Mouse (Mus musculus) embryonic facial prominence, embryonic 12.5 days (tissue): Measurements from ENCODE around the gene Krt42. TPM values are rescaled to one million over a fixed set of nuclear protein-coding genes. Genes with fewer than 3 reads are reported as not detected.

ENCODE experiments used
- ATAC-seq: fragments of 200-750 bp; cut with Nextera tagmentation; 2 replicates; pipeline ENCODE4 v1.8.0; 2017; ENCODE audit not compliant: insufficient number of reproducible peaks, insufficient read depth, low FRiP score, low TSS enrichment
- H3K27ac ChIP-seq: fragments of 300-500 bp; sonication (generic); 2 replicates; pipeline ENCODE4 v1.5.1; 2016; ENCODE audit warnings: mild to moderate bottlenecking
- H3K27me3 ChIP-seq: fragments of 300-500 bp; sonication (generic); 2 replicates; pipeline ENCODE4 v1.6.1; 2016; ENCODE audit warnings: mild to moderate bottlenecking, moderate library complexity
- H3K36me3 ChIP-seq: fragments of 300-500 bp; sonication (generic); 2 replicates; pipeline ENCODE4 v1.6.1; 2016; ENCODE audit warnings: mild to moderate bottlenecking
- H3K4me1 ChIP-seq: fragments of 300-500 bp; sonication (generic); 2 replicates; pipeline ENCODE4 v1.6.1; 2016
- H3K4me2 ChIP-seq: fragments of 300-500 bp; sonication (generic); replicated peaks from 2 replicates; pipeline ENCODE4 v1.6.1; 2016; ENCODE audit warnings: mild to moderate bottlenecking, moderate library complexity
- H3K4me3 ChIP-seq: fragments of 300-500 bp; sonication (generic); 2 replicates; pipeline ENCODE4 v1.5.1; 2016; ENCODE audit warnings: mild to moderate bottlenecking
- H3K9ac ChIP-seq: fragments of 300-500 bp; sonication (generic); 2 replicates; pipeline ENCODE4 v1.6.1; 2016; ENCODE audit warnings: mild to moderate bottlenecking, moderate library complexity
- H3K9me3 ChIP-seq: fragments of 300-500 bp; sonication (generic); 2 replicates; pipeline ENCODE4 v1.6.1; 2016; ENCODE audit warnings: mild to moderate bottlenecking, moderate library complexity
- WGBS: fragments of 180-500 bp; shearing (Covaris S2); methylation state at CpG from one replicate; pipeline ENCODE4 v1.1.7; 2016; 5-methylcytosine and 5-hydroxymethylcytosine counted together
- polyA plus RNA-seq: library from polyadenylated mRNA; unstranded; fragments of >200 nt; fragmentation: Nextera tagmentation; extraction: Ambion mirVana; gene quantifications from 2 replicates; pipeline ENCODE4 v1.2.1, GENCODE M21; 2016

Krt42 gene
- polyA plus RNA-seq, 1 experiment from 2014 or later: not detected

- Histone ChIP-seq H3K4me3 (no peak overlapping the region), H3K9ac (no peak overlapping the region), H3K9me3 (no peaks in the 10 kb centered on the region), H3K27me3 (no peaks in the 10 kb centered on the region), H3K36me3 (no peaks in the 10 kb centered on the region), H3K4me1 (no peaks in the 10 kb centered on the region; the same call in 1 of the 2 replicates), H3K27ac (no peak overlapping the region), H3K4me2 (no peak overlapping the region)
- no peak for ATAC-seq
- 70% methylated on average over 15 of the region's 15 CpGs for WGBS
Observed at GRCm38 (mm10) chr11:100277726-100278480, 8.2 kb upstream of the Krt42 start.

DNA sequence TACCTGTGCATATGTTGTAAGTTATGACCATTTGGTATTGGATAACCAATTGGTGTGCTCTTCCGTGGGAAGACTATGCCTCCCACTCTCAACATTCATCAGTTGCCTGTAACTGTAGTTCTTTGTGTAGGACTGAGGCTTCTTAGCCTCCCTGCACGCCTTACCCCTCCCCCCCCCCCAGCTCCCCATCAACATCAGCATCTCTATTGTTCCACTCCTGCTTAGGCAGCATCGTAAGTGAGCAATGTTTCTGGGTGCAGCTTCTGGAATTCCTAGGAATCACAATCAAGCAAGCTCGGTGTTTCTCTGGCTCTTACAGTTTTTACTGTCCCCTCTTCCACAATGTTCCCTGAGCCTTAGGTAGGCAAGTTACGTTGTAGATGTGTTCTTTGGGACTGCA lies 5.8 kb upstream of the Krt42 start:
- no peak overlapping the region for H3K4me3 ChIP-seq
- 38% methylated on average over 5 of the region's 5 CpGs for WGBS

GRCm38 (mm10) chr11:100274719-100275118 lies 5.0 kb upstream of the Krt42 start:
- Histone ChIP-seq H3K36me3 (no peaks in the 10 kb centered on the region), H3K4me3 (no peak overlapping the region), H3K9ac (no peak overlapping the region), H3K9me3 (no peaks in the 10 kb centered on the region), H3K4me2 (no peak overlapping the region), H3K4me1 (no peaks in the 10 kb centered on the region; the same call in 1 of the 2 replicates), H3K27me3 (no peaks in the 10 kb centered on the region), H3K27ac (no peak overlapping the region)
- no peak for ATAC-seq
- WGBS: 64% methylated on average over 7 of the region's 7 CpGs

More for the DNA sequence above, 5.8 kb upstream of the Krt42 start:
- H3K9me3 ChIP-seq: no peaks in the 10 kb centered on the region
- H3K4me1 ChIP-seq: no peaks in the 10 kb centered on the region; the same call in 1 of the 2 replicates
- H3K27ac ChIP-seq: no peak overlapping the region
- no peak overlapping the region for H3K4me2 ChIP-seq
- no peak overlapping the region for H3K9ac ChIP-seq
- H3K36me3 ChIP-seq: no peaks in the 10 kb centered on the region
- no peaks in the 10 kb centered on the region for H3K27me3 ChIP-seq
- no peak for ATAC-seq

GRCm38 (mm10) chr11:100271878-100272277 lies 2.2 kb upstream of the Krt42 start:
- Histone ChIP-seq H3K27me3 (no peaks in the 10 kb centered on the region), H3K4me1 (no peaks in the 10 kb centered on the region; the same call in 1 of the 2 replicates)

GRCm38 (mm10) chr11:100262058-100262980 lies 7.4 kb downstream of the Krt42 start:
- H3K27me3 ChIP-seq: no peaks in the 10 kb centered on the region
- peak overlapping the region; percentile 41; the same call in 1 of the 2 replicates for H3K27ac ChIP-seq
- ATAC-seq: peak; percentile 42; the same call in 1 of the 2 replicates
- H3K9me3 ChIP-seq: no peaks in the 10 kb centered on the region
- H3K4me2 ChIP-seq: no peak overlapping the region
- no peak overlapping the region for H3K9ac ChIP-seq
- WGBS: 14% methylated on average over 13 of the region's 13 CpGs
- H3K4me3 ChIP-seq: no peak overlapping the region
- no peaks in the 10 kb centered on the region for H3K4me1 ChIP-seq
- no peaks in the 10 kb centered on the region for H3K36me3 ChIP-seq

More at GRCm38 (mm10) chr11:100271878-100272277, 2.2 kb upstream of the Krt42 start:
- Histone ChIP-seq H3K9me3 (no peaks in the 10 kb centered on the region), H3K36me3 (no peaks in the 10 kb centered on the region), H3K9ac (no peak overlapping the region), H3K4me3 (no peak overlapping the region), H3K4me2 (no peak overlapping the region), H3K27ac (no peak overlapping the region)
- WGBS: 83% methylated on average over 1 of the region's 1 CpGs
- ATAC-seq: no peak

DNA sequence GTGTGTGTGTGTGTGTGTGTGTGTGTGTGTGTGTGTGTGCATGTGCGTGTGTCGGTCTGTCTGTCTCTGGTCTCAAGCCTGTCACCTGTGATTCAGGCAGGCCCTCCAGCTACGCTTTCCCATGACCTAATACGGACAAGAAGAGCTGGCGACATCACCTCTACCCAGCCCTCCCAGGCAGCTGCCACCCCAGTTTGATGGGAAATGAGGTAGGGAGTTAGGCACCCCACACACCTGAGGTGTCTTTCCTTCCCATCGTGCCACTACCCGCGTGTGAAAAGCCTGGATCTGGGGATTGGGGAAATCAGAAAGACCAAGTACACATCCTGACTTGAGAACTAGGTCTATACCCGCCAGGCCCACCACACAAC lies 8.5 kb downstream of the Krt42 start:
- no peak overlapping the region for H3K27ac ChIP-seq
- ATAC-seq: no peak
- no peak overlapping the region for H3K9ac ChIP-seq
- H3K4me1 ChIP-seq: no peaks in the 10 kb centered on the region
- no peak overlapping the region for H3K4me3 ChIP-seq
- no peaks in the 10 kb centered on the region for H3K27me3 ChIP-seq
- WGBS: 77% methylated on average over 9 of the region's 9 CpGs
- H3K36me3 ChIP-seq: no peaks in the 10 kb centered on the region
- H3K4me2 ChIP-seq: no peak overlapping the region
- H3K9me3 ChIP-seq: no peaks in the 10 kb centered on the region

GRCm38 (mm10) chr11:100260514-100261234 lies 9.0 kb downstream of the Krt42 start, which contains the start of gene Krt17:
Gene Krt17 (minus strand): TSS chr11:100261029.
- Histone ChIP-seq H3K36me3 (no peaks in the 10 kb centered on the region), H3K4me1 (no peaks in the 10 kb centered on the region), H3K27me3 (no peaks in the 10 kb centered on the region), H3K9ac (no peak within 1 kb of the TSS), H3K4me3 (no peak within 1 kb of the TSS), H3K27ac (no peak within 1 kb of the TSS), H3K4me2 (no peak within 1 kb of the TSS), H3K9me3 (no peaks in the 10 kb centered on the region)
- WGBS: 80% methylated on average over 21 of the region's 21 CpGs
- no peak for ATAC-seq

- H3K4me3 ChIP-seq: no peak overlapping the region
Observed at GRCm38 (mm10) chr11:100259079-100259478, 10.6 kb downstream of the Krt42 start.

DNA sequence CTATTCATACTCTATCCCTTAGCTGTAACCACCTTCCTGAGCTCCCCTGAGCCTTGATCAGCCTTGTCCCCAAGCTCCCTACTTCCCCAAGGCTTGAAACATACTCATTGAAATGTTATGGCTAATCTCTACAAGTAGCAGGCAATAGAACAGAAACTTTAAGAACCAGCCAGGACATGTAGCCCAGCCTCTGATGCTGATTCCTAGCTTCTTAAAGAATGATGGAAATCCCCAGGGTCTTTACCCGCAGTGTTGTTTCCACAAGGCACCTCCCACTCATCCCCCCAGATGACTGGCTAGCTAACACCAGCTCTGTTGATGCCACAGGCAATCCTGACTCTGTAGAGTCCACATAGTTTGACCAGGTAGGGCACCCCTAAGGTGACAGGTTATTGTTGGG lies 11.7 kb downstream of the Krt42 start:
- Histone ChIP-seq H3K27me3 (no peaks in the 10 kb centered on the region), H3K27ac (no peak overlapping the region), H3K9me3 (no peaks in the 10 kb centered on the region), H3K4me2 (no peak overlapping the region), H3K9ac (no peak overlapping the region), H3K36me3 (no peaks in the 10 kb centered on the region), H3K4me1 (no peaks in the 10 kb centered on the region), H3K4me3 (no peak overlapping the region)
- 68% methylated on average over 1 of the region's 1 CpGs for WGBS
- no peak for ATAC-seq

More at GRCm38 (mm10) chr11:100259079-100259478, 10.6 kb downstream of the Krt42 start:
- H3K27ac ChIP-seq: no peak overlapping the region
- WGBS: 90% methylated on average over 9 of the region's 9 CpGs
- no peaks in the 10 kb centered on the region for H3K36me3 ChIP-seq
- H3K4me1 ChIP-seq: no peaks in the 10 kb centered on the region
- no peak overlapping the region for H3K4me2 ChIP-seq
- no peak overlapping the region for H3K9ac ChIP-seq
- H3K9me3 ChIP-seq: no peaks in the 10 kb centered on the region
- H3K27me3 ChIP-seq: no peaks in the 10 kb centered on the region
- no peak for ATAC-seq

GRCm38 (mm10) chr11:100255514-100255913 lies 14.2 kb downstream of the Krt42 start:
- no peak for ATAC-seq
- 92% methylated on average over 6 of the region's 6 CpGs for WGBS
- H3K9me3 ChIP-seq: no peaks in the 10 kb centered on the region
- no peak overlapping the region for H3K4me2 ChIP-seq
- H3K36me3 ChIP-seq: no peaks in the 10 kb centered on the region
- no peak overlapping the region for H3K27ac ChIP-seq
- no peaks in the 10 kb centered on the region for H3K27me3 ChIP-seq
- no peak overlapping the region for H3K4me3 ChIP-seq
- no peaks in the 10 kb centered on the region for H3K4me1 ChIP-seq
- H3K9ac ChIP-seq: no peak overlapping the region

GRCm38 (mm10) chr11:100254360-100255090 lies 15.1 kb downstream of the Krt42 start:
- Histone ChIP-seq H3K27ac (no peak overlapping the region), H3K9me3 (no peaks in the 10 kb centered on the region), H3K36me3 (no peaks in the 10 kb centered on the region), H3K4me1 (no peaks in the 10 kb centered on the region), H3K27me3 (no peaks in the 10 kb centered on the region), H3K4me3 (no peak overlapping the region), H3K9ac (no peak overlapping the region), H3K4me2 (no peak overlapping the region)
- 65% methylated on average over 5 of the region's 5 CpGs for WGBS
- no peak for ATAC-seq
